Mouse (Mus musculus) gonadal fat pad, adult 2 months (tissue): ENCODE data around the gene Zfp972. TPM values are rescaled to one million over a fixed set of nuclear protein-coding genes. Genes with fewer than 3 reads are reported as not detected.
"Not testable (repeated sequence)": the region's sequence is repeated elsewhere in the genome, so short reads cannot be mapped to it uniquely, and the experiment has no call there.

ENCODE experiments used
- DNase-seq: peaks from one replicate; pipeline ENCODE4 v3.0.0-alpha.2; 2012; ENCODE audit warnings: low read depth
- polyA plus RNA-seq: library from polyadenylated mRNA; depleted of rRNA; stranded (reverse); fragments of >200 nt; gene quantifications from 2 replicates; pipeline ENCODE4 v1.2.3, GENCODE M21; 2012; rRNA removed

Gene Zfp972
- polyA plus RNA-seq = not detected in 2 replicates

DNA sequence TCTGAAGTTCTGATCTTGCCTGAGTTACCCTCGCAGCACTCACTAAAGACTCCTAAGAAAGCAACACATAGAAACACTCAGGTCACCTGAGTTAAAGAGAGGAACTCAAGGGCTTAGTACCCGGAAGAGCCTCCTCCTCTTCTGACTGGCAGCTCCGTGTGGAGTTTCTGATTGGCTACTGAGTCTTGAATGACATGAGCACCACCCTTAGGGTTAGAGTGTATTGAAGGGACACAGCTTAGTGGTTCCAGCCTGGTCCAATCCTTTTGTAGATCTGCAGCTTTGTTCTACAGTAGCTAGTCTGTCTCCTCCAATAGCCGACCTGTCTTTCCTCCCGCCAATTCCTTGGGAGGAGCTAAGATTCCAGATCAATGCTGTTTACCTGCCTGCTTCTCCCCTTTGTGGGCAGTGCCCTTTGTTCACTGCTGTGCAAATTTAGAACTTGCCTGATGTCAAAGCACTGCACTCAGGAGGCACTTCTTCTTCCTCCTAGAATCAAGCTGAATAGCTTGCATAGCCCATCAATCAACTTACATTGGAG is at the start of gene Zfp972:
Gene Zfp972, minus strand, starts transcription at position 51 of the 541 bp plus-strand sequence.
- not testable (repeated sequence) for DNase-seq

DNA sequence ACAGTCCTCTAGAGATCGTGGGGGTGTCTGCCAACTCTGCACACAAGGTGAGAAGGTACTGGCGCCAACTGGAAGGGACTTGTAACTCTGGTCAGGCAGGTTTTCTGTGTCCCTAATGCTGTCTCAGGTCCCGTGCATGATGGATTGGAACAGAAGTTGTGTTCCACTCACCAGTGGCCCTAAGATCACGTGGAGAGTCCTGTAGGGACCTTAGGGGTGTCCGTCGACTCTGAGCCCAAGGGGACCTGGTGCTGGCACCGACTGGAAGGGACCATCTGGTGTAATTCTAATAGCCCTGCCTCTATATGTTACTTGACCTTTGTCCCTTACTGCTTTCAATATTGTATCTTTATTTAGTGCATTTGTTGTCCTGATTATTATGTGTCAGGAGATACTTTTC is 49.4 kb upstream of the Zfp972 start:
- DNase-seq = not testable (repeated sequence)

DNA sequence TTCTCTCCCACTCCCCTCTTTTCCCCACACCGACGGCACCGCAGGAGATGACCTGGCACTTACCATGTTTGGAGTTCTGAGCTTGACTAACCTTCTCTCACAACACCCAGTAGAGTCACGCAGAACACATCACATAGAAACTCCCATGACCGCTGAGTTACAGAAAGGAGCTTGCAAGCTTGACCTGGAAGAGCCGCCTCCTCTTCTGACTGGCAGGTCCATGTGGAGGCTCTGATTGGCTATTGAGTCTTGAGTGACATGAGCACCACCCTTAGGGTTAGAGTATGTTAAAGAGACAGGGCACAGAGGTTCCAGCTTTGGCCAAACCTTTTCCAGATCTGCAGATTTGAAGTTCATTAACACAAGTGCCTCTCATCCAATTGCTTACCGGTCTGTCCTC is 31.7 kb upstream of the Zfp972 start, which contains the start of gene Gm14326:
Gene Gm14326, minus strand, starts transcription at position 153 of the 400 bp plus-strand sequence.
- DNase-seq = not testable (repeated sequence)

DNA sequence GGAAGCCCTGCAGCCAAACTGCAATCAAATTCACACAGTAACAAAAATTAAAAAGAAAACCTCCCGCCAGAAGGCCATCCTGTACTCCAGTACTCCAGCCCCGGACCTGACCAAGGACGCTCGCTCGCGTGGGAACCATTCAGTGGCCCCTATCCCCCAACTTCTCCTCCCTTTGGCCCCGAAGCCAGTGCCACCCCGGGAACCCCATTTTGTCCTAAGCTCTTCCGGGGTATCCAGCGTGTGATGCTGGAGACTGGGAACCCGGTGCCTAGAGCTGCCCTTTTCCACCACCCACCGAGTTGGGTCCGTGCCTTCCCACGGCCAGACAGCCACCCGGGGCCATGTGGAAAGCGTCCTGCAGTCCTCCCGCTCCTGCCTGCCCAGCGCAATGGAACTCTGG is 31.3 kb upstream of the Zfp972 start:
- not testable (repeated sequence) for DNase-seq

DNA sequence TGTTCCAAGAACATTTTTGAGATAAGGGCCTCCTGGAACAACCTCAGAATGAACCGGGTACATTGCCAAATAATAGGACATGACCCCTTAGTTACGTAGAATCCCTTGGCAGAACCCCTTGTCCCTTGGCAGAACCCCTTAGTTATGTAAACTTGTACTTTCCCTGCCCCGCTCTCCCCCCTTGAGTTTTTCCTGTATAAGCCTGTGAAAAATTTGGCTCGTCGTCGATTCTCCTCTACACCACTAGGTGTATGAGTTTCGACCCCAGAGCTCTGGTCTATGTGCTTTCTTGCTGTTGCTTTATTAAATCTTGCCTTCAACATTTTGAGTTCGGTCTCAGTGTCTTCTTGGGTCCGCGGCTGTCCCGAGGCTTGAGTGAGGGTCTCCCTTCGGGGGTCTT is 22.1 kb downstream of the Zfp972 start:
- not testable (repeated sequence) for DNase-seq

DNA sequence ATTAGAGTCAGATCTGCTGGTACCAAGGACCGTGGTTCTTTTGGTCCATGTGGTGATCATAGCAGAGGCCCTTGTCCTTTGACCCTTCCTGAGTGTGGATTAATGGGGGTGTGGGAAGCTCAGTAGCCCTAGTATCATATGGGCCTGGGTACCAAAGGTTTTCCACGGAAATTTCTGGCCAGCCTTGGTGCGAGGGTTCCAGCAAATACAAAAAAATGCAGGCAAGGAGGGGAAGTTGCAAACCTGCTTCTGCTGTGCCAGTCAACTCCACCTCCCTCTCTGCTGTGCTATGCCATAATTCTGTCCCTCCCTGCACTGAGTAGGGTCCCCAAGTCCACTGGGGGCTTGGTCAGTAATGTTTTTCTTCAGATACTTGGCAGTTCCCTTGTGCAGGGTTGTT is 27.2 kb downstream of the Zfp972 start:
- not testable (repeated sequence) for DNase-seq

DNA sequence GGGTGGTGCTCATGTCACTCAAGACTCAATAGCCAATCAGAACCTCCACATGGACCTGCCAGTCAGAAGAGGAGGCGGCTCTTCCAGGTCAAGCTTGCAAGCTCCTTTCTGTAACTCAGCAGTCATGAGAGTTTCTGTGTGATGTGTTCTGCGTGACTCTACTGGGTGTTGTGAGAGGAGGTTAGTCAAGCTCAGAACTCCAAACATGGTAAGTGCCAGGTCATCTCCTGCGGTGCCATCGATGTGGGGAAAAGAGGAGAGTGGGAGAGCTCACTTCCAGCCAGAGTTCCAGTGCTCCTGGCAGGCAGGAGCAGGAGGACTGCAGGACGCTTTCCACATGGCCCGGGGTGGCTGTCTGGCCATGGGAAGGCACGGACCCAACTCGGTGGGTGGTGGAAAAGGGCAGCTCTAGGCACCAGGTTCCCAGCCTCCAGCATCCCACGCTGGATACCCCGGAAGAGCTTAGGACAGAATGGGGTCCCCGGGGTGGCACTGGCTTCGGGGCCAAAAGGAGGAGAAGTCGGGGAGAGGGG is 28.3 kb downstream of the Zfp972 start, which contains the start of gene Gm14327:
Gene Gm14327, plus strand, starts transcription at position 51 of the 533 bp plus-strand sequence.
- DNase-seq = not testable (repeated sequence)

DNA sequence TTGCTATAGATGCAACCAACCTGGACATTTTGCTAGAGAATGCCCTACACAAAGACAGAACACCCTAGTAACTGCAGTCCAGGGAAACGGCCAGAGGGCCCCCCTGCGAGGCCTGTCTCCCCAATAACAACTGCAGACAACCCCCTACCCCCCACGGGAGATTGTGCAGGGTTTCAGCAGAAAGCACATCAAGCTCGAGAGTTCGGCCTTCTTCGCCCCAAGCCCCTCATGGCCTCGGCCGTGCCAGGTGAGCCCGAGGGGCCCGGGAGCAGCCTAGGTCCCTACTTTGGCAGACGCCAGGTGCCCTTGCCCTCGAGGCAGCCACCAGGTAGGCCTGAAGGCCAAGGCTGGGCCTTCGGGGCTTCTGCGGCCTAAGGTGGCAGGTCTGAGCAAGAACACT is 37.7 kb downstream of the Zfp972 start:
- DNase-seq = not testable (repeated sequence)

DNA sequence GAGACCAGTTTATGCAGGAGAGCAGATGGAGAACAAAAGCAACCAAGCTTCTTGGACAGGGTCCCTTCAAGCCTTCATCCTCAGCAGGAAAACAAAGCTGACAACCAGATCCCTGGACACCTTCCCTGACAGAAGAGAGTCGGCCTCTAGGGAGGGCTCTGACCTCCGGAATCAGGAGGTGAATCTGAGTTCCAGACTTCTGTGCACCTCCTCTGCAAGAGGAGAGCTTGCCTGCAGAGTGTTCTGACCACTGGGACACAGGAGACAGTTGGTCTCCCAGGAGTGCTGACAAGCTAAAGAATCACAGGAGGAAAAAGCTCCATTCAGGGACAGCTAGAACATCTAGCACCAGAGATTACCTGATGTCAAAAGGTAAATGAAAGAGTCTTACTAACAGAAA is 63.2 kb downstream of the Zfp972 start:
- not testable (repeated sequence) for DNase-seq

Other genes with a start within 250 kb of the Zfp972 start
- 1.4 and 2.6 TPM in 2 replicates for gene Gm14322, start 166.3 kb downstream of the Zfp972 start, polyA plus RNA-seq
- 27.6 and 43.7 TPM in 2 replicates for gene Gm14325, start 85.3 kb downstream of the Zfp972 start, polyA plus RNA-seq
- 1.9 and 2.9 TPM in 2 replicates for gene Gm14327, start 28.5 kb downstream of the Zfp972 start, polyA plus RNA-seq
- 5.2 and 8.4 TPM in 2 replicates for gene Gm14326, start 31.7 kb upstream of the Zfp972 start, polyA plus RNA-seq
- 2.6 and 2.9 TPM in 2 replicates for gene Zfp971, start 97.7 kb upstream of the Zfp972 start, polyA plus RNA-seq
- 2.2 and 3.6 TPM in 2 replicates for gene Zfp931, start 152.9 kb upstream of the Zfp972 start, polyA plus RNA-seq
- 0.18 and 0.47 TPM in 2 replicates for gene Phactr3, start 193.4 kb upstream of the Zfp972 start, polyA plus RNA-seq